16 mouse cellular contexts compared by ENCODE assay signal in the genomic region with DNA sequence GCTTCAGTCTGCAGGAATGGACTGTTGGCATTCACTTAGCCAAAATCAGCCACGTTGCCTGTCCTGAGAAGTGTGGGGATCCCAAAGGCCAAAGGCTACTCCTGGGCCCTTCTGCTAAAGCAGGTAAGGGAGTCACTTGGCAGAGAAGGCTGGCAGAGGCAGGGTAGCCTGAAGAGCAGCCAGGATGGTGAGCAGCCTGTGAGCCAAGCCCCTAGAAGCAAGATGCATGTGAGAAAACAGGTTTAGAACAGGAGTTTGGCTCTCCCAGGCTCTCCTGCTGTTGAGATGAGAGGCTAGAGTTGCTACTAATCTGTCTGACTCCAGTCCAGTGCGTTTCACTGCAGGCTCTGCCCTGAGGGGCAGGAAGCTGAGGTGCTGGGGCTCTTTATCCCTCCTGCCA. TPM values are rescaled to one million over a fixed set of nuclear protein-coding genes. Genes with fewer than 3 reads are reported as not detected.
A peak's percentile ranks its signal among the peaks of the same experiment; 100 is the strongest.
DNase-seq lines count a peak whose midpoint lies in the region; ATAC-seq and TF ChIP-seq lines count a peak whose summit lies in the region.
"Had no signal": no experiment of that assay in that cellular context is flagged by ENCODE, and none has a peak within 500 bp of the region (broad histone marks: within the 10 kb centered on the region; RNA-seq: fewer than 3 reads in every experiment).

No protein-coding gene starts in this region.

- 0 out of 2 replicates have a peak overlapping the region, but pooled peaks have one; percentile 35 for H3K4me3 ChIP-seq in E14TG2a.4 (replicated peaks; ENCODE audit: low read length)
- H3K4me3 ChIP-seq in forebrain, embryonic 16.5 days (replicated peaks; ENCODE audit: low read length), result no peak overlapping the region
- H3K4me3 ChIP-seq in midbrain, embryonic 13.5 days (replicated peaks), result no peak overlapping the region
- H3K4me3 ChIP-seq: neural tube, embryonic 12.5 days had no signal

- H3K27ac ChIP-seq in forebrain, embryonic 16.5 days (ENCODE audit: low read length), result peak overlapping the region; percentile 41
- peak overlapping the region; percentile 41 for H3K27ac ChIP-seq in midbrain, embryonic 13.5 days
- H3K27ac ChIP-seq: neural tube, embryonic 12.5 days; stomach, postnatal 0 days had no signal

- peaks cover 41% of the 10 kb centered on the region for H3K4me1 ChIP-seq in E14TG2a.4 (replicated peaks; ENCODE audit: low read depth, low read length)
- peaks cover 18% of the 10 kb centered on the region for H3K4me1 ChIP-seq in forebrain, embryonic 16.5 days (replicated peaks; ENCODE audit: control insufficient read depth, insufficient read depth, low read length)
- H3K4me1 ChIP-seq in midbrain, embryonic 13.5 days (replicated peaks), result peaks cover 34% of the 10 kb centered on the region

- WGBS in forebrain, embryonic 16.5 days, result 20% methylated on average over 2 of the region's 2 CpGs
- WGBS in midbrain, embryonic 13.5 days, result 31% methylated on average over 2 of the region's 2 CpGs

- DNase-seq in cerebellum, postnatal 10 days, result peak; percentile 66 to 77
- DNase-seq in cerebellum, adult 11-12 months, result no peak
- no peak for DNase-seq in kidney, adult 9 months
- no peak for DNase-seq in cerebellum, adult 8-10 months
- DNase-seq: cerebellum, adult 11 months; heart, postnatal 14 days; lung, adult 18-20 months; right cerebral cortex, postnatal 25 days had no signal

- H3K9me3 ChIP-seq in E14TG2a.4 (ENCODE audit: low read length), result no peaks in the 10 kb centered on the region
- H3K9me3 ChIP-seq in forebrain, embryonic 16.5 days (ENCODE audit: control insufficient read depth, low read length), result no peaks in the 10 kb centered on the region
- H3K9me3 ChIP-seq in midbrain, embryonic 13.5 days, result no peaks in the 10 kb centered on the region
- H3K9me3 ChIP-seq: neural tube, embryonic 12.5 days had no signal

- ATAC-seq in forebrain, embryonic 16.5 days, result no peak
- ATAC-seq in midbrain, embryonic 13.5 days, result no peak
- ATAC-seq in cerebellum, adult (ENCODE audit: insufficient number of reproducible peaks, low FRiP score, low TSS enrichment), result no peak
- ATAC-seq: CD4-positive, CD25-positive, alpha-beta regulatory T cell, adult 4 months; inflammation-experienced regulatory T-cells, adult 6 months had no signal

- H3K36me3 ChIP-seq in E14TG2a.4 (ENCODE audit: insufficient read depth, low read length), result no peaks in the 10 kb centered on the region
- no peaks in the 10 kb centered on the region for H3K36me3 ChIP-seq in forebrain, embryonic 16.5 days (ENCODE audit: control insufficient read depth, insufficient read depth)
- H3K36me3 ChIP-seq in midbrain, embryonic 13.5 days, result no peaks in the 10 kb centered on the region
- H3K36me3 ChIP-seq: neural tube, embryonic 12.5 days had no signal

- H3K4me2 ChIP-seq in forebrain, embryonic 16.5 days (ENCODE audit: low read length), result no peak overlapping the region
- H3K4me2 ChIP-seq in midbrain, embryonic 13.5 days (replicated peaks), result no peak overlapping the region
- H3K4me2 ChIP-seq: neural tube, embryonic 12.5 days had no signal

- no peak for TF ChIP-seq CTCF in E14TG2a.4 (conservative IDR thresholded peaks at IDR 0.05; ENCODE audit: low read length)

- no peaks in the 10 kb centered on the region for H3K27me3 ChIP-seq in E14TG2a.4 (ENCODE audit: insufficient read depth, low read length)
- H3K27me3 ChIP-seq in forebrain, embryonic 16.5 days (replicated peaks; ENCODE audit: control insufficient read depth, insufficient read depth, low read length), result no peaks in the 10 kb centered on the region
- no peaks in the 10 kb centered on the region for H3K27me3 ChIP-seq in midbrain, embryonic 13.5 days
- H3K27me3 ChIP-seq: neural tube, embryonic 12.5 days had no signal

- H3K9ac ChIP-seq in forebrain, embryonic 16.5 days (replicated peaks; ENCODE audit: low read depth, low read length), result no peak overlapping the region
- no peak overlapping the region; the same call in 1 of the 2 replicates for H3K9ac ChIP-seq in midbrain, embryonic 13.5 days (replicated peaks)
- H3K9ac ChIP-seq: neural tube, embryonic 12.5 days had no signal

RNA-seq across cellular contexts. Expression of gene Fgd5, which starts 25.0 kb away (rescaled TPM):
- polyA plus RNA-seq in forebrain, embryonic 16.5 days (2015; fragmentation: Nextera tagmentation; extraction: Ambion mirVana), result 6.8 and 9.3 TPM in 2 replicates
- 7.3 and 8.0 TPM in 2 replicates for polyA plus RNA-seq in midbrain, embryonic 13.5 days (2015; fragmentation: Nextera tagmentation; extraction: Ambion mirVana)
- polyA plus RNA-seq: inflammation-experienced regulatory T-cells, adult 6 months had no signal

Comparison
In these comparisons a context has a peak if more than half of its experiments do, and no peak if none do; other contexts are left out.
1. DNase-seq: peak in cerebellum, postnatal 10 days (2 of 2); none in cerebellum, adult 11-12 months (single experiment), kidney, adult 9 months (single experiment) and cerebellum, adult 8-10 months (single experiment).